Mouse (Mus musculus) embryonic facial prominence, embryonic 12.5 days (tissue): Measurements from ENCODE around the gene Ttc24. TPM values are rescaled to one million over a fixed set of nuclear protein-coding genes. Genes with fewer than 3 reads are reported as not detected.

Experiments
- ATAC-seq: fragments of 200-750 bp; cut with Nextera tagmentation; 2 replicates; pipeline ENCODE4 v1.8.0; 2017; ENCODE audit not compliant: insufficient number of reproducible peaks, insufficient read depth, low FRiP score, low TSS enrichment
- H3K27ac ChIP-seq: fragments of 300-500 bp; sonication (generic); 2 replicates; pipeline ENCODE4 v1.5.1; 2016; ENCODE audit warnings: mild to moderate bottlenecking
- H3K27me3 ChIP-seq: fragments of 300-500 bp; sonication (generic); 2 replicates; pipeline ENCODE4 v1.6.1; 2016; ENCODE audit warnings: mild to moderate bottlenecking, moderate library complexity
- H3K36me3 ChIP-seq: fragments of 300-500 bp; sonication (generic); 2 replicates; pipeline ENCODE4 v1.6.1; 2016; ENCODE audit warnings: mild to moderate bottlenecking
- H3K4me1 ChIP-seq: fragments of 300-500 bp; sonication (generic); 2 replicates; pipeline ENCODE4 v1.6.1; 2016
- H3K4me2 ChIP-seq: fragments of 300-500 bp; sonication (generic); replicated peaks from 2 replicates; pipeline ENCODE4 v1.6.1; 2016; ENCODE audit warnings: mild to moderate bottlenecking, moderate library complexity
- H3K4me3 ChIP-seq: fragments of 300-500 bp; sonication (generic); 2 replicates; pipeline ENCODE4 v1.5.1; 2016; ENCODE audit warnings: mild to moderate bottlenecking
- H3K9ac ChIP-seq: fragments of 300-500 bp; sonication (generic); 2 replicates; pipeline ENCODE4 v1.6.1; 2016; ENCODE audit warnings: mild to moderate bottlenecking, moderate library complexity
- H3K9me3 ChIP-seq: fragments of 300-500 bp; sonication (generic); 2 replicates; pipeline ENCODE4 v1.6.1; 2016; ENCODE audit warnings: mild to moderate bottlenecking, moderate library complexity
- WGBS: fragments of 180-500 bp; shearing (Covaris S2); methylation state at CpG from one replicate; pipeline ENCODE4 v1.1.7; 2016; 5-methylcytosine and 5-hydroxymethylcytosine counted together
- polyA plus RNA-seq: library from polyadenylated mRNA; unstranded; fragments of >200 nt; fragmentation: Nextera tagmentation; extraction: Ambion mirVana; gene quantifications from 2 replicates; pipeline ENCODE4 v1.2.1, GENCODE M21; 2016

Gene Ttc24
- polyA plus RNA-seq: 0.32 and 0.46 TPM in 2 replicates

DNA sequence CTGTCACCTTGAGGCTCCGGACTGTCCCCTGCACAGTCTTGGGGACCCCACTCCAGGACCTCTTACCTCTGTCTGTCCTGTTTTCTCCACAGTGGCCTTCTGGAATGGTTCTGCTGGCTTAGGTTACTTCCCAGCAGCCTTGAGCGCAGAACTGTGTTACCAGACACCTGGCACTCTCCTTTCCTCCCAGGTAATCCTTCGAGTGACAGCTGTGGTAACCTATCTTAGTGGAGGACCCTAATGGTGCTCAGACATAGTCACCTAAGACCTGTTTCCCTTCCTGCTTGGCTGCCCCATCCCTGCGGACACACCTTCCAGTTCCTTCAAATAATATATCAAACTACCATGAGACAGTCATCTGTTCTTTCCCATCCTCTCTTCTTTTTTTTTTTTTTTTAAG, at the start of gene Ttc24:
Gene Ttc24, minus strand, starts transcription at position 101 of the 400 bp plus-strand sequence.
- H3K4me1 ChIP-seq: peaks cover 12% of the 10 kb centered on the region

GRCm38 (mm10) chr3:88127636-88128035, 49.5 kb upstream of the Ttc24 start:
- H3K36me3 ChIP-seq: no peaks in the 10 kb centered on the region
- no peaks in the 10 kb centered on the region for H3K9me3 ChIP-seq
- no peaks in the 10 kb centered on the region for H3K4me1 ChIP-seq
- ATAC-seq: no peak
- H3K4me3 ChIP-seq: no peak overlapping the region
- no peak overlapping the region for H3K27ac ChIP-seq
- no peak overlapping the region for H3K9ac ChIP-seq
- WGBS: 63% methylated on average over 3 of the region's 3 CpGs
- H3K4me2 ChIP-seq: no peak overlapping the region
- no peaks in the 10 kb centered on the region for H3K27me3 ChIP-seq

More for the DNA sequence above, at the start of gene Ttc24:
- no peak within 1 kb of the TSS for H3K9ac ChIP-seq
- 70% methylated on average over 4 of the region's 4 CpGs for WGBS
- H3K9me3 ChIP-seq: no peaks in the 10 kb centered on the region
- H3K27me3 ChIP-seq: 0 out of 2 replicates have a peak, but pooled peaks cover 3% of the 10 kb centered on the region
- ATAC-seq: no peak
- no peaks in the 10 kb centered on the region for H3K36me3 ChIP-seq
- H3K27ac ChIP-seq: no peak within 1 kb of the TSS
- no peak within 1 kb of the TSS for H3K4me2 ChIP-seq
- H3K4me3 ChIP-seq: no peak within 1 kb of the TSS

DNA sequence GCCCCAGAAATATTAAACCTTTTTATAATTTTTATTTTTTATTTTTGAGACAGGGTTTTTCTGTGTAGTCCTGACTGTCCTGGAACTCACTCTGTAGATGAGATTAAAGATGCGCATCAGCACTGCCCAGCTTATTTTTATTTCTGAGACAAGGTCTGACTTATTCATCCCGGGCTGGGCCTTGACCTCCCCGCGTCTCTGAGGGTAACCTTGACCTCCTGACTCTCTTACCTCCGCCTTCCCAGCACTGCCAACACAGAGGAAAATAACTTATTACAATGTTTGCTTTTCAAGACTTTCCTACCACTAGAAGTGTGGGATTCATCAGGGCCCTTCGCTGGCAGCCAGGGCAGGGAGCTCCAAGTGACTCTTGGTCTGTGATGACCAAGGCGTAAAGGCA, 48.1 kb upstream of the Ttc24 start:
- H3K9me3 ChIP-seq: no peaks in the 10 kb centered on the region
- 79% methylated on average over 7 of the region's 7 CpGs for WGBS
- H3K27ac ChIP-seq: no peak overlapping the region
- no peaks in the 10 kb centered on the region for H3K4me1 ChIP-seq
- H3K4me2 ChIP-seq: no peak overlapping the region
- no peaks in the 10 kb centered on the region for H3K27me3 ChIP-seq
- H3K9ac ChIP-seq: no peak overlapping the region
- no peak for ATAC-seq
- H3K36me3 ChIP-seq: no peaks in the 10 kb centered on the region
- H3K4me3 ChIP-seq: no peak overlapping the region

DNA sequence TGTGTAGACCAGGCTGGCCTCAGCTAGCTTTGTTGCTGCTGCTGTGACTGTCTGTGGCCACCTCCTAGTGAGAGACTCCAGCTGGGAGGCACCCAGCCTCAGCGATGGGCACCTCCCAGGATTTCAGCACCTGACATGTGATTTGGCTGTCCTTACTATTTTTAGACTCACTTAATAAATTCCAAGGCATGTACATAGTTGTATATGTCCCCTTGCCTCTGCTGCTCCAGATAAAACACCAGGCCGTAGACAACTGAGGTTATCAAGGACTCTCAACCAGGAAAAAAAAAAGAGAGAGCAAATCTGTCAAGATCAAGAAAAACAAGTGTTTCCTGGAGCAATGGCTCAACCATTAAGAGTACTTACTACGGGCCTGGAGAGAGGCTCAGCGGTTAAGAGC, 47.1 kb upstream of the Ttc24 start:
- no peaks in the 10 kb centered on the region for H3K9me3 ChIP-seq
- 67% methylated on average over 4 of the region's 4 CpGs for WGBS
- no peak overlapping the region for H3K4me3 ChIP-seq
- no peak overlapping the region for H3K4me2 ChIP-seq
- no peak overlapping the region for H3K9ac ChIP-seq
- H3K27me3 ChIP-seq: no peaks in the 10 kb centered on the region
- H3K4me1 ChIP-seq: no peaks in the 10 kb centered on the region
- no peak overlapping the region for H3K27ac ChIP-seq
- ATAC-seq: no peak
- peaks cover 9% of the 10 kb centered on the region; the same call in 1 of the 2 replicates for H3K36me3 ChIP-seq

DNA sequence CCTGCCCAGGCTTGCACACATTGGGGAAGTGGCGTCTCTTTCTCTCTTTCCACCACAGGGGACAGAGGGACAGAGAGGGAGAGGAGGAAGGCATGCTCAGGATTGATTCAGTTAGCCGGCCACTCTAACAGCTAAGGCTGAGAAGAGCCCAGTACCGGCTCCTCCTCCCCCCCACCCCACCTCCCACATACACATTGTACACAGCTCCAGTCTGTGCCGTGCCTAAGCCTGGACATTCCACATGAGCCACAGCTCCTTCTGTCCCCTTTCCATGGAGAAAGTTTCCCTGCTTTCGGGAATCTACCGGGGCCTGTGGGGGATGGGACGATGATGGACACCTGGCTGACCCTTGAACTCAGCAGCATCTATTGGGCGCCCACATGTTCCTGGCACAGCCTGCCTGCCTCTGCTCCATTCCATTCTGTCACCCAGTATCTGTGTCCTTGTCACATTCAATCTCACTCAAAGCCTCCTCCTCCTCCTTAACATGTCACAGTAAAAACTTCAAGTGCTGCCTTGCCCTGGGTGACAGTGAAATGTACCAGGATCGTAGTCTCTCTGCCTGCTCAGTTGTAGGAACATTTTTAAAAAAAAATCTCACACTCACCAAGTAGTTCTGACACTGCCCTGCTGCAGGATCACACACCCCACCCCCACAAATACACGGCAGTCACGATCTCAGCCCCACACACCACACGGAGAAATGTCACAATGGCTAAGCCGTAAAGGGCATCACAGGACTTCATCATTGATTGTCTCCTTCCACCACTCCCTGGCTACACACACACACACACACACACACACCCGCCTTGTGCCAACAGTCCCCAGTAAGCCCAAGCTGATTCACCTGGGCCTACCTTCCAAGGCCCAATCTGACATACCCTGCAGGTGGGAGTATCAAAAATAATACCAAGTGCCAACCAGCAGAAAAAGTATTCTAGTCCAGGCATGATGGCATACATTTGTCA, 43.3 kb upstream of the Ttc24 start:
- Histone ChIP-seq H3K4me1 (no peaks in the 10 kb centered on the region), H3K4me3 (no peak overlapping the region), H3K9ac (no peak overlapping the region), H3K27ac (no peak overlapping the region), H3K36me3 (peaks cover 38% of the 10 kb centered on the region), H3K27me3 (no peaks in the 10 kb centered on the region), H3K9me3 (no peaks in the 10 kb centered on the region), H3K4me2 (no peak overlapping the region)
- WGBS: 74% methylated on average over 14 of the region's 14 CpGs
- no peak for ATAC-seq

DNA sequence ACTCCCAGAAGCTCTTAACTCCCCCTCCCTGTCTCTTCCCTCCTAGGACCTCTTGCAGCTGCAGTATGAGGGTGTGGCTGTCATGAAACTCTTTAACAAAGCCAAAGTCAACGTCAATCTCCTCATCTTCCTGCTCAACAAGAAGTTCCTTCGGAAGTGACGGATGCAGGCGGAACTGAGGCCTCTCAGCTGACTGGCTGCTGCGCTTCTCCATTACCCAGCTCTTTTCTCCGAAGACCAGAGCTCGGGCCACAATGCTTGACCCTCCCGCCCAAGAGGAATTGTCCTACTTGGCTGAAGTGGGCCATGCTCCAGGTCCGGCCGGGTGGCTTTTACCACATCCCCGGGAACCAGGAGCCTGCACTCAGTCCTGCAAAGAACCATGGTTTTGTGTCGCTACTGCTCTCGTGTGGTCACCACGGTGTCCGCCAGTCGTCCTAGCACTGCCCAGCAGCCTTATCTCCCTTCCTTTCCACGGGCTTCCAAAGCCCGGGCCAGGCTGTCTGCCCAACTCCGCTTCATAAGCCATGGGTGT, 42.1 kb upstream of the Ttc24 start:
- H3K9ac ChIP-seq: no peak overlapping the region
- no peak overlapping the region for H3K4me2 ChIP-seq
- no peak overlapping the region for H3K4me3 ChIP-seq
- H3K9me3 ChIP-seq: no peaks in the 10 kb centered on the region
- H3K4me1 ChIP-seq: no peaks in the 10 kb centered on the region
- 91% methylated on average over 19 of the region's 19 CpGs for WGBS
- no peak overlapping the region for H3K27ac ChIP-seq
- H3K27me3 ChIP-seq: no peaks in the 10 kb centered on the region
- ATAC-seq: no peak
- peaks cover 49% of the 10 kb centered on the region for H3K36me3 ChIP-seq

DNA sequence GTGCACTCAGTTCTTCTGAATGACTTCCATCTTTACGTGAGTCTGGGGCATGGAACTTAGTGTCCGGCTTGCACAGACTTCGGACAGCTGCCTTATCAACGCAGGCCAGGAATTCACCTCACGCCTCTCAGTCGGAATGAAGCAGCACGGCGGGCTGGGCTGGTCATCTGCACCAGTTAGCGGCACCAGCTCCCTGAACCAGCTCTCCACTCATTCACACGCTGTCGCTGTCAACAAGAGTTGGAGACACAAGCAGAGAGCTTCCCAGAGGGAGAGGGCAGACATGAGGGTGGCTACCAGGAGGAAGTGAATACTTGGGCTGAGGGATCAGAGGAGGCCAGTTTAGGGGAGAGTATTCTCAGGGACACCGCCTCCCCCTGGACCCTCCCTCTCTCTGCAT, 36.3 kb upstream of the Ttc24 start:
- 91% methylated on average over 12 of the region's 12 CpGs for WGBS
- H3K27me3 ChIP-seq: no peaks in the 10 kb centered on the region
- no peak overlapping the region for H3K9ac ChIP-seq
- no peaks in the 10 kb centered on the region for H3K9me3 ChIP-seq
- peaks cover 85% of the 10 kb centered on the region for H3K36me3 ChIP-seq
- no peaks in the 10 kb centered on the region for H3K4me1 ChIP-seq
- no peak overlapping the region for H3K4me2 ChIP-seq
- no peak overlapping the region for H3K27ac ChIP-seq
- no peak overlapping the region for H3K4me3 ChIP-seq
- no peak for ATAC-seq

GRCm38 (mm10) chr3:88109126-88109525, 31.0 kb upstream of the Ttc24 start:
- no peak for ATAC-seq
- H3K4me1 ChIP-seq: no peaks in the 10 kb centered on the region
- H3K27ac ChIP-seq: no peak overlapping the region
- H3K36me3 ChIP-seq: peaks cover 83% of the 10 kb centered on the region
- 91% methylated on average over 6 of the region's 6 CpGs for WGBS
- H3K9ac ChIP-seq: no peak overlapping the region
- no peak overlapping the region for H3K4me2 ChIP-seq
- no peaks in the 10 kb centered on the region for H3K27me3 ChIP-seq
- no peaks in the 10 kb centered on the region for H3K9me3 ChIP-seq
- H3K4me3 ChIP-seq: no peak overlapping the region

DNA sequence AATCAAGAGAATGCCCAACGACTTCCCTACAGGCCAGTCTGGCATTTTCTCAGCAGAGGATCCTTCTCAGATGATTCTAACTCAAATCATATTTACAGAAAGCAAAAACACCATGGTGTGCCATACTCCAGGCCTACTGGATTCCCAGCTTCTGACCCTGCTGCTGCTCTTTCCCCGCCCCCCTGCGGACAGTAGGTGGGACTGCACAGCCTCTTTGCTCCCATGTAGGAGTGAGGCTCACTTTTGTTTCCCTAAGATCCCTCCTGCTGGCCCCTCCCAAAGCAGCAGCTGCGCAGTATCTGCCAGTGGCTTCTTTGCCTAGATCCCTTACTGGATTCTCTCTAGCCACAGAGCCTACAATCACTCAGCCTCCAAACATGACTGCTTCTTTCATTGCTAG, 28.0 kb upstream of the Ttc24 start:
- Histone ChIP-seq H3K27me3 (no peaks in the 10 kb centered on the region), H3K4me3 (no peak overlapping the region), H3K9ac (no peak overlapping the region), H3K4me2 (no peak overlapping the region), H3K4me1 (no peaks in the 10 kb centered on the region), H3K27ac (no peak overlapping the region), H3K9me3 (no peaks in the 10 kb centered on the region), H3K36me3 (peaks cover 84% of the 10 kb centered on the region)
- WGBS: 88% methylated on average over 4 of the region's 4 CpGs
- no peak for ATAC-seq

GRCm38 (mm10) chr3:88102611-88103010, 24.5 kb upstream of the Ttc24 start:
- peaks cover 86% of the 10 kb centered on the region for H3K36me3 ChIP-seq
- H3K27ac ChIP-seq: no peak overlapping the region
- no peak overlapping the region for H3K9ac ChIP-seq
- H3K27me3 ChIP-seq: no peaks in the 10 kb centered on the region
- no peak overlapping the region for H3K4me2 ChIP-seq
- no peak for ATAC-seq
- H3K9me3 ChIP-seq: no peaks in the 10 kb centered on the region
- no peak overlapping the region for H3K4me3 ChIP-seq
- no peaks in the 10 kb centered on the region for H3K4me1 ChIP-seq
- 79% methylated on average over 6 of the region's 6 CpGs for WGBS

DNA sequence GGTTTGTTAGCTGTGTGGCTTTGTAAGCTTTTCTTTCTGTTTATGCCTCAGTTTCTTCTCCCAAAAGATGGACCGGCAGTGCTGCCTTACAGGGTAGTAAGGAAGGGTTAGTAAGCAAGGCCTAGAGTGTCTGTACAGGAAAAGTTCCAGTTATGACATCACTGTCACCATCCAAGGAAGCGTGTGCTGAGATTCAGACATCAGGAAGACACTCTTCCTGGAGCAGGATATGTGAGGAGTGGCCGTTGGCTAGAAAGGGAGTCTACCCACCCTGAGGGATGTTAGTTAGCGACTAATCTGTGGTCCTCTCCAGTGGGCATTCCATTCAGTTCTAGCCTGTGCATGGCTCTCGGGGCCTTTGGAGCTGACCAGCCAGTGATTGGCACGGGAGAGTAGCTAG, 24.1 kb upstream of the Ttc24 start:
- Histone ChIP-seq H3K27ac (no peak overlapping the region), H3K4me2 (no peak overlapping the region), H3K4me1 (no peaks in the 10 kb centered on the region), H3K27me3 (no peaks in the 10 kb centered on the region), H3K4me3 (no peak overlapping the region), H3K36me3 (peaks cover 86% of the 10 kb centered on the region), H3K9ac (no peak overlapping the region), H3K9me3 (no peaks in the 10 kb centered on the region)
- 91% methylated on average over 6 of the region's 6 CpGs for WGBS
- no peak for ATAC-seq

GRCm38 (mm10) chr3:88101736-88102135, 23.6 kb upstream of the Ttc24 start:
- no peak for ATAC-seq
- H3K27ac ChIP-seq: no peak overlapping the region
- H3K36me3 ChIP-seq: peaks cover 85% of the 10 kb centered on the region
- WGBS: 95% methylated on average over 7 of the region's 7 CpGs
- no peak overlapping the region for H3K4me2 ChIP-seq
- no peaks in the 10 kb centered on the region for H3K27me3 ChIP-seq
- H3K9me3 ChIP-seq: no peaks in the 10 kb centered on the region
- no peaks in the 10 kb centered on the region for H3K4me1 ChIP-seq
- H3K9ac ChIP-seq: no peak overlapping the region
- H3K4me3 ChIP-seq: no peak overlapping the region
